Mouse (Mus musculus) hindbrain, embryonic 13.5 days (tissue): ENCODE measurements around the gene Mtmr2. TPM values are rescaled to one million over a fixed set of nuclear protein-coding genes. Genes with fewer than 3 reads are reported as not detected.
"Not testable (repeated sequence)": the region's sequence is repeated elsewhere in the genome, so short reads cannot be mapped to it uniquely, and the experiment has no call there.

Source experiments
- ATAC-seq: fragments of 200-750 bp; cut with Nextera tagmentation; 2 replicates; pipeline ENCODE4 v1.8.0; 2017; ENCODE audit warnings: moderate TSS enrichment; ENCODE audit not compliant: low FRiP score
- H3K27ac ChIP-seq: fragments of 300-500 bp; sonication (generic); 2 replicates; pipeline ENCODE4 v1.5.1; 2015; ENCODE audit warnings: inconsistent platforms, mild to moderate bottlenecking, moderate library complexity
- H3K27me3 ChIP-seq: fragments of 300-500 bp; sonication (generic); 2 replicates; pipeline ENCODE4 v1.6.1; 2015; ENCODE audit warnings: mild to moderate bottlenecking, inconsistent platforms
- H3K36me3 ChIP-seq: fragments of 300-500 bp; sonication (generic); 2 replicates; pipeline ENCODE4 v1.6.1; 2015; ENCODE audit warnings: mild to moderate bottlenecking, inconsistent platforms
- H3K4me1 ChIP-seq: fragments of 300-500 bp; sonication (generic); replicated peaks from 2 replicates; pipeline ENCODE4 v1.6.1; 2015; ENCODE audit warnings: inconsistent platforms
- H3K4me2 ChIP-seq: fragments of 300-500 bp; sonication (generic); 2 replicates; pipeline ENCODE4 v1.6.1; 2015; ENCODE audit warnings: inconsistent platforms, mild to moderate bottlenecking, moderate library complexity
- H3K4me3 ChIP-seq: fragments of 300-500 bp; sonication (generic); 2 replicates; pipeline ENCODE4 v1.5.1; 2015; ENCODE audit warnings: mild to moderate bottlenecking, inconsistent platforms
- H3K9ac ChIP-seq: fragments of 300-500 bp; sonication (generic); 2 replicates; pipeline ENCODE4 v1.6.1; 2015; ENCODE audit warnings: mild to moderate bottlenecking, inconsistent platforms
- H3K9me3 ChIP-seq: fragments of 300-500 bp; sonication (generic); 2 replicates; pipeline ENCODE4 v1.6.1; 2016; ENCODE audit warnings: inconsistent platforms
- WGBS: fragments of 180-500 bp; shearing (Covaris S2); methylation state at CpG from one replicate; pipeline ENCODE4 v1.1.7; 2015; 5-methylcytosine and 5-hydroxymethylcytosine counted together
- polyA plus RNA-seq: library from polyadenylated mRNA; unstranded; fragments of >200 nt; fragmentation: Nextera tagmentation; extraction: Ambion mirVana; gene quantifications from 2 replicates; pipeline ENCODE4 v1.2.1, GENCODE M21; 2015

Gene Mtmr2
- 54.9 and 57.8 TPM in 2 replicates for polyA plus RNA-seq

DNA sequence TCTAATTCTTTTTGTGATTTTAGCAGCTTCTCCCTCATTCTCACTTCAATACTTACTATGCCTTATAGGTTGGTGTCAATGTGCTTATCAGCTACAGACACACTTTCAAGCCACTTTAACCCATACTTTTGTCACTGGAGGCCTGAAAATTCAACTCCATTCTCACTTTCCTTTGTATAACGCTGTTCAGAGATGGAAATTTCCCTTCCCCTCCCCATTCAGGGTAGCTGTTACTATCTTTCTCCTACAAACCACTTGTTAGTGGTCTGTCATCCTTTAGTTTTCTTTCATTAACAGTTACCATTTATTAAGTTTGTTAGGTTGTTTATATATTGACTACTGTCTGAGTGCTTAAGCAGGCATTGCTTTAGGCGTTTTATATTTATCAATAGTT lies at the start of gene Mtmr2:
Gene Mtmr2, plus strand, starts transcription at position 7 of the 394 bp plus-strand sequence.
- ATAC-seq, result no peak
- no peaks in the 10 kb centered on the region for H3K27me3 ChIP-seq
- H3K36me3 ChIP-seq, result no peaks in the 10 kb centered on the region
- H3K27ac ChIP-seq, result peak within 1 kb of the TSS; percentile 93
- peak within 1 kb of the TSS; percentile 97 for H3K9ac ChIP-seq
- WGBS, result 53% methylated on average over 2 of the region's 2 CpGs
- peaks cover 17% of the 10 kb centered on the region for H3K4me1 ChIP-seq
- H3K9me3 ChIP-seq, result no peaks in the 10 kb centered on the region
- peak within 1 kb of the TSS; percentile 96 for H3K4me3 ChIP-seq
- peak within 1 kb of the TSS; percentile 72 for H3K4me2 ChIP-seq

DNA sequence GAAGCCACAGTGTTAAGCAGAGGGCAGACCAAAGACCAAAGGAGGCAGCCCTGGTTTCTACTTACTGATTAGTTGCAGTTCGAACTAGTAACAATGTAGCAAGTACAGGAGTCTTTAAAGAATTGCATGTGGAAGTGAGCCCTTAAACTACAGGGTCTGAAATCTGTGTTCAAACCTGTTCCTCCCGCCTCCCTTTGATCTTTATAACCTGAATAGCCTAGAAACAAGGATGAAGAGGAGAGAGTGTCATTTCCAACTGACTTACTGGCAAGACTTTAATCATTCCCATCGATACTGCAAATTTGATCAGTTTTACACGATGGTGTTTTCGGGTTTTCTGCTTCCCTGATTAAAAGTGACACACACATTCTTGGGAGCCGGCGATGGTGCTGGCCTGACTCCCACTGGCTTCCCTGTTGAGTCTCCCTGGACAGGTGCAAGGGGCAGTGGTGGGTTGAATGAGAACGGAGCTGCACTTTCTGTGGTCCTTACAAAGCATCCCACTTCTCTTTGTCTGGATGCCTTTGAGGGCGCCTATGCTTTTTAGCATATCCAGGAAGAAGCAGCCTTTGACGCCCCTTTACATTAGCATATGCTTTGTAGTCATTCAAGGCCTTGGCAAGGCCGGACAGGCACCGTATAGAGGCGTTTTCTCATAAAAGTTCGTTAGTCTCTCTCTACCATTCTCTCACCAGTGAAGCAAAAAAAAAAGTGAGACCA lies 49.0 kb upstream of the Mtmr2 start:
- no peak overlapping the region for H3K4me3 ChIP-seq
- peaks cover 20% of the 10 kb centered on the region for H3K36me3 ChIP-seq
- H3K27me3 ChIP-seq, result no peaks in the 10 kb centered on the region
- H3K9me3 ChIP-seq, result no peaks in the 10 kb centered on the region
- H3K9ac ChIP-seq, result no peak overlapping the region
- peaks cover 10% of the 10 kb centered on the region; the same call in 1 of the 2 replicates for H3K4me1 ChIP-seq
- H3K4me2 ChIP-seq, result no peak overlapping the region
- ATAC-seq, result peak; percentile 82
- 18% methylated on average over 14 of the region's 14 CpGs for WGBS
- H3K27ac ChIP-seq, result peak overlapping the region; percentile 74

DNA sequence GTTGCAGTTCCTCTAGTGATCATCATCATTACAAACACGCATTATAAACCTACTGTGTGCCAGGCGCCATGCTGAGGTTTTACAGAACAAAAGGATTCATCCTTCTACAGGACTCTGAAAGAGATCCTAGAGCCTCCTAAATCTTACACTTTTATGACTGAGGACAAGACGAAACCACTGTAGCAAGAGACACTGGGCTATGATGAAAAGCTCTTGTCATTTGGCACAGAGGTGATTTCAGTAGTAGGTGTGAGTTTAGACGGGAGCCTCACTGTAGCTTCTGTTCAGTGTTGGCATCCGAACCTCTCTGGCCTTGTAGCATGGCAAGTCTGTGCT lies 48.5 kb upstream of the Mtmr2 start:
- Histone ChIP-seq H3K36me3 (peaks cover 20% of the 10 kb centered on the region), H3K9ac (no peak overlapping the region), H3K27me3 (no peaks in the 10 kb centered on the region), H3K4me1 (peaks cover 10% of the 10 kb centered on the region; the same call in 1 of the 2 replicates), H3K4me3 (no peak overlapping the region), H3K4me2 (no peak overlapping the region), H3K27ac (peak overlapping the region; percentile 59), H3K9me3 (no peaks in the 10 kb centered on the region)
- 0 out of 2 replicates have a peak, but pooled peaks have one; percentile 19 for ATAC-seq
- 30% methylated on average over 5 of the region's 5 CpGs for WGBS

DNA sequence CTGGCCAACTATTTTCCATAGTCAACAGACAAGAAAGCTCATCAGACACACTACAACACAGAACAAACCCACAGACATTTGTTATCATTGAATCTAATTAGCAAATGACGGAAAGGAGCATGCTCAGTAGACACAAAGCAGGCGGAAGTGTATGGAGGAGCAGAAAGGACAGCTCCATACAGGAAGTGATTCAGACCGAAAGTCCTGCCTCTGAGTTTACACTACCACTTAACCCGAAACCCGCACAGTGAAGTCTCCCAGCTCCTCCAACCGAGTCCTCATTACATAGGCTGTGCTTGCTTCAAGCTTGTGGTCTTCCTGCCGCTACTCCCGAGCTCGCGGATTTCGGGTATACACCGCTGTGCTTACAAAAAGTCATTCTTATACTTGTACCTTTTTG lies 46.4 kb upstream of the Mtmr2 start:
- ATAC-seq, result no peak
- peaks cover 10% of the 10 kb centered on the region; the same call in 1 of the 2 replicates for H3K4me1 ChIP-seq
- H3K27me3 ChIP-seq, result no peaks in the 10 kb centered on the region
- H3K4me3 ChIP-seq, result no peak overlapping the region
- H3K27ac ChIP-seq, result no peak overlapping the region
- peaks cover 29% of the 10 kb centered on the region for H3K36me3 ChIP-seq
- no peak overlapping the region for H3K9ac ChIP-seq
- no peaks in the 10 kb centered on the region for H3K9me3 ChIP-seq
- H3K4me2 ChIP-seq, result no peak overlapping the region
- 95% methylated on average over 12 of the region's 12 CpGs for WGBS

DNA sequence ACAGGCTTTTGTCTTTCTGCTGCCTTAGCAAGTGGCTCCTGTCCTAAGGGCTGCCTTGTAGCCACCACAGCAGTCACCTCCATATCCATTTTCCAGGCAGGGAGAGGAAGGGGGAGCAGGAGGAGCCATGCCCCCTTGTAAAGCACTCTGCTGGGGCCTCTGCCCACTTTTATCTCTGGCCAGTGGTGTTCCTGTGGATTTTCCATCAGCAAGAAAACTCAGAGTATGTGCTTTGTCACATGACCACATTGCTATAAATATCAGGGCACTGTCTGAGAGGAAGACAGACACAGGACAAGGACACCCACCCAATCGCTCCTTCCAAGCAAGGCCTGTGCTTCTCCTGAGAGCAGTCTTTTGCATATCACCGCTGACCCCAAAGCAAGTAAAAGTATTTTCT lies 45.1 kb upstream of the Mtmr2 start:
- Histone ChIP-seq H3K4me3 (no peak overlapping the region), H3K4me1 (peaks cover 5% of the 10 kb centered on the region; the same call in 1 of the 2 replicates), H3K27ac (no peak overlapping the region), H3K9me3 (no peaks in the 10 kb centered on the region), H3K9ac (no peak overlapping the region), H3K36me3 (peaks cover 33% of the 10 kb centered on the region), H3K27me3 (no peaks in the 10 kb centered on the region), H3K4me2 (no peak overlapping the region)
- ATAC-seq, result no peak
- WGBS, result 92% methylated on average over 2 of the region's 2 CpGs

DNA sequence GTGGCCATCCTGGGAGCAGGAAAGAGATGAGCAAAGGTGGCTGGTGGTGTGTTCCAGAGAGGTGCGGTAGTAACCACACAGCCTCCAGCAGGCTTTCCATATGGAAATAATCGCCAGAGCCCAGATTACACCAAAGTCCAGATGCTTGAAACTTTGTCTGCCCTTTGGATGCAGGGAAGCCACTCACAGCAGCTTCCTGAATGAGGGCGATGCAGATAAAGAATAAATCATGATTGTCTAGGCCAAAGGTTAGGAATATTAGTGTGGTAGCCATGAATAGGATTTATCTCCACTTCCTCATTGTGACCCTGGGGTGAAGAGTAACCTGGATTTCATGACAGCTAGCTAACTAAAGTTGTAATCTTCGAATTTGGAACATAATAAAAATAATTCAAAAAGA lies 43.3 kb upstream of the Mtmr2 start:
- no peaks in the 10 kb centered on the region for H3K27me3 ChIP-seq
- no peaks in the 10 kb centered on the region for H3K9me3 ChIP-seq
- peaks cover 33% of the 10 kb centered on the region for H3K36me3 ChIP-seq
- no peak overlapping the region for H3K27ac ChIP-seq
- no peak for ATAC-seq
- no peak overlapping the region for H3K9ac ChIP-seq
- no peak overlapping the region for H3K4me2 ChIP-seq
- H3K4me3 ChIP-seq, result no peak overlapping the region
- WGBS, result 90% methylated on average over 4 of the region's 4 CpGs
- H3K4me1 ChIP-seq, result 0 out of 2 replicates have a peak, but pooled peaks cover under 1% of the 10 kb centered on the region

DNA sequence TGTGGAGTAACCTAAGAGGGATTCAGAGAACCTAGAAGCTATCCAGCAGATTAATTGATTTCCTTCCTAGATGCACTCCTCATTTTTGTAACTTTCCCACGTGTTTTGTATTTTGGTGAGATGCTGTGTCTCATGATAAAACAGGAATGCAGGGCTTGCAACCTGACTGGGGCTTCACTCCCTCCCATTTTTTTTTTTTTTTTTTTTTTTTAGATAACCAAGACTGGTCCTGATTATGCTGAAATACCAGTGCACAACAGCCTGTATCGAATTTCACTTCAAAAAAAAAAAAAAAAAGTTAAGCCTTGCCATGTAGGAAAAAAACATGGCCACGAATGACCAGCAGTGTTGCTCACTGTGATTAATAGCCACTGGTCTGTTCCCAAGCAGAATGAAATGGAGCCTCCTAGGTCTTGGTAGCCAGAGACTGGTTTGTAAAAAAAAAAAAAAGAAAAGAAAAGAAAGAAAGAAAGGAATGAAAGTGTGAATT lies 41.1 kb upstream of the Mtmr2 start:
- no peak overlapping the region for H3K4me3 ChIP-seq
- no peak overlapping the region for H3K9ac ChIP-seq
- H3K36me3 ChIP-seq, result peaks cover 30% of the 10 kb centered on the region
- 53% methylated on average over 3 of the region's 3 CpGs for WGBS
- no peak overlapping the region for H3K27ac ChIP-seq
- ATAC-seq, result no peak
- no peaks in the 10 kb centered on the region for H3K4me1 ChIP-seq
- no peaks in the 10 kb centered on the region for H3K27me3 ChIP-seq
- no peak overlapping the region for H3K4me2 ChIP-seq
- H3K9me3 ChIP-seq, result no peaks in the 10 kb centered on the region

DNA sequence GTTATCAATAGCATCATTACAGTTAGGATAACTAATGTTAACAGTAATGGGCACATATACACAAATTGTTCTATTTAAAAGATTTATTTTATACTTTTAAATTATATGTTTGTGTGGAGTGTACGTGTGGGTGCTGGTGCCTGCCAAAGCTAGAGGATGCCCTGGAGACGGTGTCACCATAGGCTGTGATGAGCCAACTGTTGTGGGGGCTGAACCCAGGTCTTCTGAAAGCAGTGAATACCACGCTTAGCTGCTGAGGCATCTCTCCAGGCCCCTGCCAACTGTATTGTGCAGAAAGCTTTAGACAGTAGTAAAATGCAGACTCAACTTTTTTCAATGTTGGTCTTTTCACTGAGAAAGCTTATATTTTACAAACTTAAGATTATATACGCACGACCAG lies 38.8 kb upstream of the Mtmr2 start:
- WGBS, result 87% methylated on average over 5 of the region's 5 CpGs

DNA sequence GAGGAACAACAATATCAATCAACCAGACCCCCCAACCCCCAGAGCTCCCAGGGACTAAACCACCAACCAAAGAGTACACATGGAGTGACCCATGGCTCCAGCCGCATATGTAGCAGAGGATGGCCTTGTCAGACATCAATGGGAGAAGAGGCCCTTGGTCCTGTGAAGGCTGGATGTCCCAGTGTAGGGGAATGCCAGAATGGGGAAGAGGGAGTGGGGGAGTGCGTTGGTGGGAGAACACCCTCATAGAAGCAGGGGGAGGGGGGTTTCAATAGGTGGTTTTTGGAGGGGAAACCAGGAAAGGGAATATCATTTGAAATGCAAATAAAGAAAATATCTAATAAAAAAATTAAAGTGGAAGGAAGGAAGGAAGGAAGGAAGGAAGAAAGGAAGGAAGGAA lies 32.3 kb upstream of the Mtmr2 start:
- H3K9me3 ChIP-seq, H3K4me1 ChIP-seq, H3K36me3 ChIP-seq, ATAC-seq, H3K4me3 ChIP-seq, H3K27me3 ChIP-seq, H3K27ac ChIP-seq, H3K9ac ChIP-seq, H3K4me2 ChIP-seq: not testable (repeated sequence)
- 90% methylated on average over 2 of the region's 2 CpGs for WGBS

More for the DNA sequence above, 38.8 kb upstream of the Mtmr2 start:
- no peaks in the 10 kb centered on the region for H3K4me1 ChIP-seq
- peaks cover 12% of the 10 kb centered on the region for H3K36me3 ChIP-seq
- no peak for ATAC-seq
- H3K27ac ChIP-seq, result no peak overlapping the region
- H3K9ac ChIP-seq, result no peak overlapping the region
- H3K9me3 ChIP-seq, result no peaks in the 10 kb centered on the region
- no peak overlapping the region for H3K4me2 ChIP-seq
- no peaks in the 10 kb centered on the region for H3K27me3 ChIP-seq
- no peak overlapping the region for H3K4me3 ChIP-seq

DNA sequence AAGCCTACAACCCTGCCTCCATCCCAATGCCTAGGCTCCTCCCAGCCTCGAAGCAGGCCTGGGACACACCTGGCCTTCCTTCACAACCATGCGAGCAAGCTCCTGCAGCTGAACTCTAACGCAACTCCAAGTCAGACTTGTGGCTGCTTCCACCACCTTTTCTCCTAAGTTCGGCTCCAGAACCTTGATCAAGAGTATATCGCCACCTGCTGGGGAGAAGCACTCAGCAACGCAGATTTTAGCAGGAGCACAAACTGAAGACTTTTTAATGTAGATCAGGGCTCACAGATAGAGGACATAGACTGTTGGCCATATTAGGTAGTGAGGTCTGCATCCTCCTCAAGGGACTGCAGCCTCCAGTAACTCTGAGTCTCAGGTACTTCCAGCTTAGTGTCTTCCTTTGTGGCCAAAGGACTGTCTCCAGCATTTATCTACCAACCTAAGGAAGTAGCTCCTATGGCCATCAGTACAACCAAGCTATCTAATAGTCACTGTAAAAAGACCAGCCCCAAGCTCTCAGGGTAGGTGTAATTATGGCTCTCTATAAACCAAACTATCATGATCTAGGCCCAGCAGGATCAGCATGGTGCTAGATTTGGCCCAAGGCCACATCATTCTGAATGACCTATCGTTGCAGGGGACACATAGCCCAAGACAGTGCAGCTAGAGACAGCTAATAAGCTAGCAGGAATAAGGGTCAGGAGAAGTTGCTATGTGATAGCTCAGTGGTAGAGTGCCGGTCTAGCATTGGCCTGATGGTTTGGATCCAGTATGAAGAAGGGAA lies 31.7 kb upstream of the Mtmr2 start:
- Histone ChIP-seq H3K27ac (no peak overlapping the region), H3K9ac (no peak overlapping the region), H3K4me2 (no peak overlapping the region), H3K27me3 (no peaks in the 10 kb centered on the region), H3K9me3 (no peaks in the 10 kb centered on the region), H3K36me3 (no peaks in the 10 kb centered on the region), H3K4me1 (no peaks in the 10 kb centered on the region), H3K4me3 (no peak overlapping the region)
- WGBS, result 26% methylated on average over 8 of the region's 8 CpGs
- peak; percentile 59 for ATAC-seq

DNA sequence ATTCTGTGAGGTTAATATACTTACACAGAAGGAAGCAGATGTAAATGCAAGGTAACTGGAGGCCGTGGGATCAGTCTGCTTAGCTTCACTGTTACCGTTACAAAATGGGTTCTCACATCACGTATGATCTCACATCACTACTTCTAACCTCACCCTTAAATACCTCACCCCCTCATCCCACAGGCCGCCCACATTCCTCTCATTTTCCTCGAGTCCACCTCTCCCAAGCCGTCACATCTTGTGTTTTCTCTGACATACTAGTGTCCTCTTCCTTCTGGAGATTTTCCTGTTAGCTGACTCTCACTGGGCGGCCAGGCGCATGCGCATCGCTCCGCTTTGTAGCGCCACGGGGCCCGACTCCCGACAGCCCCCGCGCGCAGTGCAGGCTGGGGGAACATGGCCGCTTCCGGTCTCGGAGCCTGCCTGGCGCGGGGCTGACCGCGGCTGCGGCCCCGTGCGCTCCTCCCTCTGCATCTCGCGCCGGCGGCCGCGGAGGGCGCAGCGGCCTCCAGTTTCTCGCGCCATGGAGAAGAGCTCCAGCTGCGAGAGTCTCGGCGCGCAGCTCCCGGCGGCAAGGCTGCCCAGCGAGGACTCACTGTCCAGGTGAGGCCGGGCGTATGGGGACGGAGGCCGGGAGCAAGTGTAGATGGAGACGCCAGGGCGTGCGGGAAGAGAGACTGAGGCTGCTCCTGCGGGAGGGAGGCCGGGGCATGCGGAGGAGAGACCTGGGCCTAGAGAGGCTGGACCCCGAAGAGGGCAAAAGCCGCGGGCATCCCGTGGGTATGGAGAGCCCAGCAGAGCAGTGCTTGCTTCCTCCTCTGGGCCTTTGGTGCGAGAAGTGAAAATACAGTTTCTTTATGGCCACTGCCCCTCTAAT lies 826 bp downstream of the Mtmr2 start:
- ATAC-seq, result peak; percentile 100
- Histone ChIP-seq H3K27ac (peak overlapping the region; percentile 93), H3K27me3 (no peaks in the 10 kb centered on the region), H3K4me3 (peak overlapping the region; percentile 96), H3K9ac (peak overlapping the region; percentile 97), H3K4me1 (peaks cover 17% of the 10 kb centered on the region), H3K9me3 (no peaks in the 10 kb centered on the region; the same call in 1 of the 2 replicates), H3K4me2 (peak overlapping the region; percentile 72), H3K36me3 (no peaks in the 10 kb centered on the region)
- under 1% methylated on average over 60 of the region's 60 CpGs for WGBS

DNA sequence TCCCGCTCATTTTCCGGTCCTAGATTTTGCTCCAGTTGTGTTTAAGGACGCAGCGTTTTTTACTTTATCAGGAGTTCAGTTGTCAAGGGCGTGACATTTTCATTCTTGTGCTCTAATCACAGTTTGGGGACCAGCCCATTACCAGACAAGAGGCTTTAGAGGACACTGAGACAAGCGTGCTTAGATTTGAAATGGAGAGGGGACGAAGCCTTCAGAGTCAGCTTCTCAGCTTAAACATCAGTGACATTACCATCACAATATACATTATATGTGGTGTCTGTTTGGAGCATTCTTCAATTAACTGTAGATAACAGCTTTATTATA lies 1.4 kb downstream of the Mtmr2 start:
- peak overlapping the region; percentile 96 for H3K4me3 ChIP-seq
- no peak for ATAC-seq
- no peaks in the 10 kb centered on the region for H3K27me3 ChIP-seq
- H3K4me1 ChIP-seq, result peaks cover 17% of the 10 kb centered on the region
- no peaks in the 10 kb centered on the region for H3K36me3 ChIP-seq
- peak overlapping the region; percentile 97 for H3K9ac ChIP-seq
- 4% methylated on average over 7 of the region's 7 CpGs for WGBS
- H3K27ac ChIP-seq, result peak overlapping the region; percentile 93
- peak overlapping the region; percentile 72 for H3K4me2 ChIP-seq
- H3K9me3 ChIP-seq, result no peaks in the 10 kb centered on the region; the same call in 1 of the 2 replicates
